Mouse (Mus musculus): ENCODE results near the gene Kcnn3. TPM values are rescaled to one million over a fixed set of nuclear protein-coding genes. Genes with fewer than 3 reads are reported as not detected.

Gene Kcnn3
- polyA plus RNA-seq, 1 experiment = 2.3 TPM

- no peak overlapping the region for H3K27ac ChIP-seq (ENCODE audit: control insufficient read depth, insufficient read depth, low read depth, low read length)
- no peaks in the 10 kb centered on the region for H3K36me3 ChIP-seq (ENCODE audit: control insufficient read depth, insufficient read depth, low read length)
- H3K4me3 ChIP-seq (ENCODE audit: control insufficient read depth, low read depth, low read length) = no peak overlapping the region
- no peaks in the 10 kb centered on the region for H3K4me1 ChIP-seq (ENCODE audit: control insufficient read depth, insufficient read depth, low read length)
- no peak for TF ChIP-seq POLR2A (IDR thresholded peaks at IDR 0.05; ENCODE audit: control insufficient read depth, low read depth, low read length)
- no peak for TF ChIP-seq CTCF (IDR thresholded peaks at IDR 0.05; ENCODE audit: control insufficient read depth, insufficient read depth, insufficient replicate concordance, low read depth, low read length)
- no peaks in the 10 kb centered on the region for H3K27me3 ChIP-seq (ENCODE audit: control insufficient read depth, insufficient read depth, low read length)
Observed at GRCm38 (mm10) chr3:89561386-89561785, 41.4 kb downstream of the Kcnn3 start.

GRCm38 (mm10) chr3:89565371-89565770, 45.4 kb downstream of the Kcnn3 start:
- TF ChIP-seq CTCF (IDR thresholded peaks at IDR 0.05; ENCODE audit: control insufficient read depth, insufficient read depth, insufficient replicate concordance, low read depth, low read length) (no peak), POLR2A (IDR thresholded peaks at IDR 0.05; ENCODE audit: control insufficient read depth, low read depth, low read length) (no peak)

DNA sequence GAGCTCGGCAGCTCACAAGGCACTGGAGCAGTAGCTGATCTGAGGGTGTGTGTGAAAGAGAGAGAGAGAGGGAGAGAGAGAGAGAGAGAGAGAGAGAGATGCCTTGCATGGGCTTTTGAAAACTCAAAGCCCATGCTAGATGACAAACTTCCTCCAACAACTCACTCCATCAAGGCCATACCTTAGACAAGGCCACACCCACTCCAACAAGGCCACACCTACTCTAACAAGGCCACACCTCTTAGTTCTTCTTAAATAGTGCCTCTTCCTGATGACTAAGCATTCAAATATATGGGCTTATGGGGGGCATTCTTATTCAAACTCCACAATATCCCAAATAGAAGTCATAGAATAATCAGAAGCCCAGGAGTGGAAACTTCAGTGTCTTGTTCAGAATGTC, 49.1 kb downstream of the Kcnn3 start:
- H3K36me3 ChIP-seq (ENCODE audit: control insufficient read depth, insufficient read depth, low read length) = no peaks in the 10 kb centered on the region
- H3K27ac ChIP-seq (ENCODE audit: control insufficient read depth, insufficient read depth, low read depth, low read length) = no peak overlapping the region
- no peaks in the 10 kb centered on the region for H3K27me3 ChIP-seq (ENCODE audit: control insufficient read depth, insufficient read depth, low read length)
- no peak overlapping the region for H3K4me3 ChIP-seq (ENCODE audit: control insufficient read depth, low read depth, low read length)
- TF ChIP-seq CTCF (IDR thresholded peaks at IDR 0.05; ENCODE audit: control insufficient read depth, insufficient read depth, insufficient replicate concordance, low read depth, low read length) (no peak), POLR2A (IDR thresholded peaks at IDR 0.05; ENCODE audit: control insufficient read depth, low read depth, low read length) (no peak)
- H3K4me1 ChIP-seq (ENCODE audit: control insufficient read depth, insufficient read depth, low read length) = no peaks in the 10 kb centered on the region

More at GRCm38 (mm10) chr3:89565371-89565770, 45.4 kb downstream of the Kcnn3 start:
- no peaks in the 10 kb centered on the region for H3K4me1 ChIP-seq (ENCODE audit: control insufficient read depth, insufficient read depth, low read length)
- H3K36me3 ChIP-seq (ENCODE audit: control insufficient read depth, insufficient read depth, low read length) = no peaks in the 10 kb centered on the region
- no peaks in the 10 kb centered on the region for H3K27me3 ChIP-seq (ENCODE audit: control insufficient read depth, insufficient read depth, low read length)
- H3K4me3 ChIP-seq (ENCODE audit: control insufficient read depth, low read depth, low read length) = no peak overlapping the region
- no peak overlapping the region for H3K27ac ChIP-seq (ENCODE audit: control insufficient read depth, insufficient read depth, low read depth, low read length)

GRCm38 (mm10) chr3:89569707-89570324, 49.9 kb downstream of the Kcnn3 start:
- H3K4me3 ChIP-seq (ENCODE audit: control insufficient read depth, low read depth, low read length) = no peak overlapping the region
- no peaks in the 10 kb centered on the region for H3K4me1 ChIP-seq (ENCODE audit: control insufficient read depth, insufficient read depth, low read length)
- no peak for TF ChIP-seq POLR2A (IDR thresholded peaks at IDR 0.05; ENCODE audit: control insufficient read depth, low read depth, low read length)
- no peak for TF ChIP-seq CTCF (IDR thresholded peaks at IDR 0.05; ENCODE audit: control insufficient read depth, insufficient read depth, insufficient replicate concordance, low read depth, low read length)
- H3K27me3 ChIP-seq (ENCODE audit: control insufficient read depth, insufficient read depth, low read length) = no peaks in the 10 kb centered on the region
- no peak overlapping the region for H3K27ac ChIP-seq (ENCODE audit: control insufficient read depth, insufficient read depth, low read depth, low read length)
- H3K36me3 ChIP-seq (ENCODE audit: control insufficient read depth, insufficient read depth, low read length) = no peaks in the 10 kb centered on the region

GRCm38 (mm10) chr3:89570362-89570761, 50.4 kb downstream of the Kcnn3 start:
- Histone ChIP-seq H3K4me1 (ENCODE audit: control insufficient read depth, insufficient read depth, low read length) (no peaks in the 10 kb centered on the region), H3K27me3 (ENCODE audit: control insufficient read depth, insufficient read depth, low read length) (no peaks in the 10 kb centered on the region), H3K36me3 (ENCODE audit: control insufficient read depth, insufficient read depth, low read length) (no peaks in the 10 kb centered on the region), H3K27ac (ENCODE audit: control insufficient read depth, insufficient read depth, low read depth, low read length) (no peak overlapping the region), H3K4me3 (ENCODE audit: control insufficient read depth, low read depth, low read length) (no peak overlapping the region)
- TF ChIP-seq CTCF (IDR thresholded peaks at IDR 0.05; ENCODE audit: control insufficient read depth, insufficient read depth, insufficient replicate concordance, low read depth, low read length) = no peak
- no peak for TF ChIP-seq POLR2A (IDR thresholded peaks at IDR 0.05; ENCODE audit: control insufficient read depth, low read depth, low read length)

DNA sequence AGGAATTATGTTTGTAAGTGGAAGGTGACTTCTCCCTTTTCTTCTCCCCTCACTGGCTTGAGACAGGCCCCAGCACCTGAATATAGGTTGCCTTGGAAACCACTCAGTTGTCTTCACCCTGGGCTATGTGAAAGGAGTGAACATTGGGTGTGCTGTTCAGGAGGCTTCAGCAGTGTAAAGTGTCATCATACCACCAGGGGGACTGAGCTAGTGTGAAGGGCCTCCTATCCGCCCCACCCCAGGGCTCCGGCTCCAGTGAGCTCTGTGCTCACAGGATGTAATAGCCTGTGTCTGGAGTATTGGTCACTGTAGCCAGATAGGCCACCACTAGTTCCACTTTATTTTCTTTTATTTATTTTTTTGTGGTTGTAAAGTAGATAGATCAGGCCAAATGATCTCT, 54.3 kb downstream of the Kcnn3 start:
- no peaks in the 10 kb centered on the region for H3K36me3 ChIP-seq (ENCODE audit: control insufficient read depth, insufficient read depth, low read length)
- H3K4me1 ChIP-seq (ENCODE audit: control insufficient read depth, insufficient read depth, low read length) = peaks cover 3% of the 10 kb centered on the region; the same call in 1 of the 2 replicates
- no peak overlapping the region for H3K27ac ChIP-seq (ENCODE audit: control insufficient read depth, insufficient read depth, low read depth, low read length)
- H3K27me3 ChIP-seq (ENCODE audit: control insufficient read depth, insufficient read depth, low read length) = no peaks in the 10 kb centered on the region
- TF ChIP-seq CTCF (IDR thresholded peaks at IDR 0.05; ENCODE audit: control insufficient read depth, insufficient read depth, insufficient replicate concordance, low read depth, low read length) = no peak
- no peak for TF ChIP-seq POLR2A (IDR thresholded peaks at IDR 0.05; ENCODE audit: control insufficient read depth, low read depth, low read length)
- no peak overlapping the region for H3K4me3 ChIP-seq (ENCODE audit: control insufficient read depth, low read depth, low read length)

DNA sequence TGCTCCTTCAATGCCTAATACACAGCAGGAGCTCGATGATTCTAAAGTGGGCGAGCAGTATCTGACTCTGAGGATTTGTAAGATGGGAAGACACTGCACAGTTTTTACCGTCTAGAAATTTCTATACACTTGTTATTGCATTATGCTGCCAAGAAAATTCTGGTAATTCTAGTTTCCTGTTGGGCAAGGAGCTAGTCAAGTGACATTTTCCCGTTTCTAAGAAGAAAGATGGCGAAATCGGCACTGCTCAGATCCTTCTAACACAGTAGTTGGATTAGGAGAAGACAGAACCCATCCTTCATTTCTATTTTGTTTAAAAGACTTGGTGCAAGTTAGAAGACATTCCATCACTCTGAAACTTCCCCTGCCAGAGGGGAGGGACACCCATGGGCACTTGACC, 56.4 kb downstream of the Kcnn3 start:
- no peak overlapping the region for H3K4me3 ChIP-seq (ENCODE audit: control insufficient read depth, low read depth, low read length)
- H3K36me3 ChIP-seq (ENCODE audit: control insufficient read depth, insufficient read depth, low read length) = no peaks in the 10 kb centered on the region

More for the DNA sequence above, 56.4 kb downstream of the Kcnn3 start:
- no peaks in the 10 kb centered on the region for H3K27me3 ChIP-seq (ENCODE audit: control insufficient read depth, insufficient read depth, low read length)
- peaks cover 3% of the 10 kb centered on the region; the same call in 1 of the 2 replicates for H3K4me1 ChIP-seq (ENCODE audit: control insufficient read depth, insufficient read depth, low read length)
- no peak overlapping the region for H3K27ac ChIP-seq (ENCODE audit: control insufficient read depth, insufficient read depth, low read depth, low read length)
- TF ChIP-seq CTCF (IDR thresholded peaks at IDR 0.05; ENCODE audit: control insufficient read depth, insufficient read depth, insufficient replicate concordance, low read depth, low read length) (no peak), POLR2A (IDR thresholded peaks at IDR 0.05; ENCODE audit: control insufficient read depth, low read depth, low read length) (no peak)
